Mouse (Mus musculus): ENCODE data around the gene Mettl26. TPM values are rescaled to one million over a fixed set of nuclear protein-coding genes. Genes with fewer than 3 reads are reported as not detected.
A peak's percentile ranks its signal among the peaks of the same experiment; 100 is the strongest.

Gene Mettl26
- polyA plus RNA-seq, 1 experiment from 2014 or later = 53.5 TPM

GRCm38 (mm10) chr17:25900193-25900592 is 25.3 kb downstream of the Mettl26 start:
- Histone ChIP-seq H3K9ac (no peak overlapping the region), H3K27ac (no peak overlapping the region), H3K4me1 (peaks cover 23% of the 10 kb centered on the region), H3K27me3 (replicated peaks) (no peaks in the 10 kb centered on the region), H3K4me2 (no peak overlapping the region), H3K9me3 (replicated peaks) (no peaks in the 10 kb centered on the region), H3K36me3 (peaks cover 14% of the 10 kb centered on the region), H3K4me3 (no peak overlapping the region)
- ATAC-seq = no peak
- WGBS (ENCODE audit: insufficient replicate concordance) = 92% methylated on average over 1 of the region's 1 CpGs

GRCm38 (mm10) chr17:25903061-25903460 is 28.2 kb downstream of the Mettl26 start:
- Histone ChIP-seq H3K4me2 (no peak overlapping the region), H3K9ac (no peak overlapping the region), H3K4me1 (peaks cover 12% of the 10 kb centered on the region; the same call in 1 of the 2 replicates), H3K36me3 (peaks cover 18% of the 10 kb centered on the region), H3K27me3 (replicated peaks) (no peaks in the 10 kb centered on the region), H3K4me3 (no peak overlapping the region), H3K9me3 (replicated peaks) (no peaks in the 10 kb centered on the region), H3K27ac (no peak overlapping the region)
- ATAC-seq = no peak
- WGBS (ENCODE audit: insufficient replicate concordance) = 67% methylated on average over 3 of the region's 3 CpGs

- no peaks in the 10 kb centered on the region for H3K27me3 ChIP-seq (replicated peaks)
- no peak overlapping the region for H3K27ac ChIP-seq
- peaks cover 3% of the 10 kb centered on the region; the same call in 1 of the 2 replicates for H3K36me3 ChIP-seq
- ATAC-seq = no peak
- H3K4me3 ChIP-seq = no peak overlapping the region
- H3K4me2 ChIP-seq = no peak overlapping the region
- H3K9me3 ChIP-seq (replicated peaks) = no peaks in the 10 kb centered on the region
- WGBS (ENCODE audit: insufficient replicate concordance) = 77% methylated on average over 2 of the region's 2 CpGs
- H3K9ac ChIP-seq = no peak overlapping the region
- peaks cover 17% of the 10 kb centered on the region; the same call in 1 of the 2 replicates for H3K4me1 ChIP-seq
Measured at GRCm38 (mm10) chr17:25907640-25908039, 32.8 kb downstream of the Mettl26 start.

GRCm38 (mm10) chr17:25911816-25912215 is 36.9 kb downstream of the Mettl26 start:
- H3K36me3 ChIP-seq = peaks cover 3% of the 10 kb centered on the region; the same call in 1 of the 2 replicates
- no peaks in the 10 kb centered on the region for H3K27me3 ChIP-seq (replicated peaks)
- H3K4me2 ChIP-seq = no peak overlapping the region
- H3K27ac ChIP-seq = no peak overlapping the region
- no peak overlapping the region for H3K4me3 ChIP-seq
- peaks cover 37% of the 10 kb centered on the region for H3K4me1 ChIP-seq
- no peak overlapping the region for H3K9ac ChIP-seq
- ATAC-seq = no peak
- WGBS (ENCODE audit: insufficient replicate concordance) = 69% methylated on average over 4 of the region's 4 CpGs
- no peaks in the 10 kb centered on the region for H3K9me3 ChIP-seq (replicated peaks)

- H3K4me2 ChIP-seq = peak overlapping the region; percentile 0
- no peak overlapping the region for H3K9ac ChIP-seq
- H3K9me3 ChIP-seq (replicated peaks) = no peaks in the 10 kb centered on the region
- ATAC-seq = no peak
- no peaks in the 10 kb centered on the region for H3K36me3 ChIP-seq
- peaks cover 49% of the 10 kb centered on the region for H3K4me1 ChIP-seq
- H3K27me3 ChIP-seq (replicated peaks) = no peaks in the 10 kb centered on the region
- WGBS (ENCODE audit: insufficient replicate concordance) = 46% methylated on average over 14 of the region's 14 CpGs
- H3K27ac ChIP-seq = no peak overlapping the region
- H3K4me3 ChIP-seq = no peak overlapping the region
Measured at GRCm38 (mm10) chr17:25913186-25913876, 38.5 kb downstream of the Mettl26 start.

- no peak overlapping the region for H3K9ac ChIP-seq
- H3K4me3 ChIP-seq = no peak overlapping the region
- no peaks in the 10 kb centered on the region for H3K9me3 ChIP-seq (replicated peaks)
- ATAC-seq = no peak
- H3K36me3 ChIP-seq = no peaks in the 10 kb centered on the region
- H3K4me1 ChIP-seq = peaks cover 54% of the 10 kb centered on the region
- WGBS (ENCODE audit: insufficient replicate concordance) = 14% methylated on average over 1 of the region's 1 CpGs
- no peak overlapping the region for H3K27ac ChIP-seq
- H3K4me2 ChIP-seq = peak overlapping the region; percentile 0; the same call in 1 of the 2 replicates
- no peaks in the 10 kb centered on the region for H3K27me3 ChIP-seq (replicated peaks)
Measured at GRCm38 (mm10) chr17:25913877-25914275, 39.0 kb downstream of the Mettl26 start.

GRCm38 (mm10) chr17:25914295-25914694 is 39.4 kb downstream of the Mettl26 start:
- no peak for ATAC-seq
- no peak overlapping the region for H3K27ac ChIP-seq
- no peaks in the 10 kb centered on the region for H3K36me3 ChIP-seq
- peaks cover 56% of the 10 kb centered on the region for H3K4me1 ChIP-seq
- no peaks in the 10 kb centered on the region for H3K27me3 ChIP-seq (replicated peaks)
- no peak overlapping the region for H3K9ac ChIP-seq
- WGBS (ENCODE audit: insufficient replicate concordance) = 41% methylated on average over 4 of the region's 4 CpGs
- no peak overlapping the region for H3K4me2 ChIP-seq
- no peak overlapping the region for H3K4me3 ChIP-seq
- no peaks in the 10 kb centered on the region for H3K9me3 ChIP-seq (replicated peaks)

- Histone ChIP-seq H3K4me3 (no peak overlapping the region), H3K27me3 (replicated peaks) (no peaks in the 10 kb centered on the region), H3K36me3 (no peaks in the 10 kb centered on the region), H3K4me2 (no peak overlapping the region), H3K27ac (no peak overlapping the region), H3K4me1 (peaks cover 67% of the 10 kb centered on the region), H3K9me3 (replicated peaks) (no peaks in the 10 kb centered on the region), H3K9ac (no peak overlapping the region)
- WGBS (ENCODE audit: insufficient replicate concordance) = 64% methylated on average over 8 of the region's 8 CpGs
- ATAC-seq = no peak
Measured at GRCm38 (mm10) chr17:25916931-25917647, 42.2 kb downstream of the Mettl26 start.

- Histone ChIP-seq H3K4me2 (peak overlapping the region; percentile 94), H3K4me3 (peak overlapping the region; percentile 94)
Measured at GRCm38 (mm10) chr17:25918037-25918750, 43.3 kb downstream of the Mettl26 start.

GRCm38 (mm10) chr17:25919144-25919785 is 44.4 kb downstream of the Mettl26 start, which contains the start of gene Rab40c:
Gene Rab40c, minus strand, starts transcription at chr17:25919727.
- peaks cover 10% of the 10 kb centered on the region; the same call in 1 of the 2 replicates for H3K36me3 ChIP-seq
- H3K9ac ChIP-seq = peak within 1 kb of the TSS; percentile 90
- peaks cover 58% of the 10 kb centered on the region for H3K4me1 ChIP-seq
- H3K4me2 ChIP-seq = peak within 1 kb of the TSS; percentile 94
- no peaks in the 10 kb centered on the region for H3K27me3 ChIP-seq (replicated peaks)
- no peaks in the 10 kb centered on the region for H3K9me3 ChIP-seq (replicated peaks)
- no peak for ATAC-seq
- H3K4me3 ChIP-seq = peak within 1 kb of the TSS; percentile 94
- peak within 1 kb of the TSS; percentile 94 for H3K27ac ChIP-seq
- under 1% methylated on average over 53 of the region's 78 CpGs for WGBS (ENCODE audit: insufficient replicate concordance)

More at GRCm38 (mm10) chr17:25918037-25918750, 43.3 kb downstream of the Mettl26 start:
- Histone ChIP-seq H3K9ac (peak overlapping the region; percentile 90), H3K27me3 (replicated peaks) (no peaks in the 10 kb centered on the region), H3K27ac (no peak overlapping the region), H3K9me3 (replicated peaks) (no peaks in the 10 kb centered on the region), H3K36me3 (0 out of 2 replicates have a peak, but pooled peaks cover 2% of the 10 kb centered on the region), H3K4me1 (peaks cover 69% of the 10 kb centered on the region)
- no peak for ATAC-seq
- 81% methylated on average over 9 of the region's 9 CpGs for WGBS (ENCODE audit: insufficient replicate concordance)

GRCm38 (mm10) chr17:25919786-25920642 is 45.1 kb downstream of the Mettl26 start:
- WGBS (ENCODE audit: insufficient replicate concordance) = under 1% methylated on average over 38 of the region's 40 CpGs

More at GRCm38 (mm10) chr17:25919786-25920642, 45.1 kb downstream of the Mettl26 start:
- Histone ChIP-seq H3K4me1 (peaks cover 51% of the 10 kb centered on the region), H3K27me3 (replicated peaks) (no peaks in the 10 kb centered on the region), H3K4me2 (peak overlapping the region; percentile 94), H3K9ac (peak overlapping the region; percentile 90), H3K9me3 (replicated peaks) (no peaks in the 10 kb centered on the region), H3K36me3 (peaks cover 17% of the 10 kb centered on the region), H3K27ac (peak overlapping the region; percentile 94), H3K4me3 (peak overlapping the region; percentile 94)
- peak; percentile 94 for ATAC-seq

All from liver, embryonic 12.5 days (tissue).